In genomic region chr13:46161261-46162024, GRCm38 (mm10) we compare ENCODE assay signal across 8 mouse cellular contexts.
DNase-seq lines count a peak whose midpoint lies in the region; ATAC-seq and TF ChIP-seq lines count a peak whose summit lies in the region.

No protein-coding gene starts in this region.

- H3K27ac ChIP-seq in lung, embryonic 14.5 days (ENCODE audit: low read depth): no peak overlapping the region
- H3K27ac ChIP-seq in limb, embryonic 12.5 days: no peak overlapping the region
- H3K27ac ChIP-seq in stomach, embryonic 16.5 days (ENCODE audit: low read length): peak overlapping the region; percentile 13; the same call in 1 of the 2 replicates

- no peaks in the 10 kb centered on the region for H3K9me3 ChIP-seq in lung, embryonic 14.5 days (ENCODE audit: low read depth, low read length)
- H3K9me3 ChIP-seq in limb, embryonic 12.5 days: peaks cover 6% of the 10 kb centered on the region; the same call in 1 of the 2 replicates
- H3K9me3 ChIP-seq in stomach, embryonic 16.5 days (replicated peaks; ENCODE audit: control insufficient read depth, low read length): no peaks in the 10 kb centered on the region

- DNase-seq in lung, embryonic 14.5 days: peak; percentile 8
- no peak for DNase-seq in lung, postnatal 25 days (ENCODE audit: low spot score)
- DNase-seq in brain, adult 2 months (ENCODE audit: low read depth, low spot score): peak; percentile 58
- DNase-seq in gastrocnemius, postnatal 10 days: peak; percentile 31
- DNase-seq in thymus, postnatal 10 days (ENCODE audit: low spot score in 2 of 2): no peak

- TF ChIP-seq CTCF in lung, embryonic 14.5 days (IDR thresholded peaks at IDR 0.05; ENCODE audit: low read depth): no peak

- no peaks in the 10 kb centered on the region for H3K4me1 ChIP-seq in lung, embryonic 14.5 days (ENCODE audit: insufficient read depth)
- peaks cover 16% of the 10 kb centered on the region for H3K4me1 ChIP-seq in limb, embryonic 12.5 days (replicated peaks)
- H3K4me1 ChIP-seq in stomach, embryonic 16.5 days (ENCODE audit: control insufficient read depth, insufficient read depth, low read length): peaks cover 6% of the 10 kb centered on the region; the same call in 1 of the 2 replicates

- peak overlapping the region; percentile 54 for H3K4me2 ChIP-seq in lung, embryonic 14.5 days
- H3K4me2 ChIP-seq in limb, embryonic 12.5 days: peak overlapping the region; percentile 57
- peak overlapping the region; percentile 51 for H3K4me2 ChIP-seq in stomach, embryonic 16.5 days (ENCODE audit: low read depth, low read length)

- peak; percentile 17; the same call in 1 of the 2 replicates for ATAC-seq in lung, embryonic 14.5 days (ENCODE audit: insufficient read depth)
- ATAC-seq in limb, embryonic 12.5 days (ENCODE audit: insufficient number of reproducible peaks, insufficient read depth, low FRiP score, low TSS enrichment, low read depth): peak; percentile 66; the same call in 1 of the 2 replicates
- ATAC-seq in stomach, embryonic 16.5 days (ENCODE audit: insufficient read depth, low FRiP score): no peak; the same call in 1 of the 2 replicates
- no peak for ATAC-seq in megakaryocyte-erythroid progenitor cell, adult 5-6 weeks (replicated peaks; ENCODE audit: low FRiP score, low TSS enrichment, poor library complexity, severe bottlenecking)

- 31% methylated on average over 13 of the region's 13 CpGs for WGBS in lung, embryonic 14.5 days
- WGBS in limb, embryonic 12.5 days: 22% methylated on average over 13 of the region's 13 CpGs
- 36% methylated on average over 13 of the region's 13 CpGs for WGBS in stomach, embryonic 16.5 days

- H3K36me3 ChIP-seq in lung, embryonic 14.5 days (ENCODE audit: insufficient read depth): no peaks in the 10 kb centered on the region
- no peaks in the 10 kb centered on the region for H3K36me3 ChIP-seq in limb, embryonic 12.5 days
- H3K36me3 ChIP-seq in stomach, embryonic 16.5 days (ENCODE audit: control insufficient read depth, insufficient read depth, low read length): no peaks in the 10 kb centered on the region

- no peaks in the 10 kb centered on the region for H3K27me3 ChIP-seq in lung, embryonic 14.5 days (ENCODE audit: insufficient read depth, low read length)
- H3K27me3 ChIP-seq in limb, embryonic 12.5 days: no peaks in the 10 kb centered on the region
- H3K27me3 ChIP-seq in stomach, embryonic 16.5 days (ENCODE audit: control insufficient read depth, insufficient read depth, low read length): no peaks in the 10 kb centered on the region

- H3K9ac ChIP-seq in lung, embryonic 14.5 days: no peak overlapping the region
- H3K9ac ChIP-seq in limb, embryonic 12.5 days (replicated peaks): no peak overlapping the region
- H3K9ac ChIP-seq in stomach, embryonic 16.5 days (ENCODE audit: low read length): peak overlapping the region; percentile 44; the same call in 1 of the 2 replicates

- 0 out of 2 replicates have a peak overlapping the region, but pooled peaks have one; percentile 6 for H3K4me3 ChIP-seq in lung, embryonic 14.5 days (ENCODE audit: low read depth, low read length)
- H3K4me3 ChIP-seq in limb, embryonic 12.5 days (replicated peaks): peak overlapping the region; percentile 26
- peak overlapping the region; percentile 31 for H3K4me3 ChIP-seq in stomach, embryonic 16.5 days (replicated peaks; ENCODE audit: low read length)

Comparison
In these comparisons a context has a peak if more than half of its experiments do, and no peak if none do; other contexts are left out.
1. DNase-seq: peak in lung, embryonic 14.5 days (single experiment), brain, adult 2 months (single experiment) and gastrocnemius, postnatal 10 days (single experiment); none in lung, postnatal 25 days (single experiment) and thymus, postnatal 10 days (0 of 2).
2. ATAC-seq: peak in lung, embryonic 14.5 days (single experiment) and limb, embryonic 12.5 days (single experiment); none in stomach, embryonic 16.5 days (single experiment) and megakaryocyte-erythroid progenitor cell, adult 5-6 weeks (single experiment).
3. Peak in every context shown above with its lines, with median percentiles within 50 percentile points of each other: H3K4me2 ChIP-seq and H3K4me3 ChIP-seq.